Comparison of ENCODE assay signal across 11 mouse cellular contexts in the genomic region with DNA sequence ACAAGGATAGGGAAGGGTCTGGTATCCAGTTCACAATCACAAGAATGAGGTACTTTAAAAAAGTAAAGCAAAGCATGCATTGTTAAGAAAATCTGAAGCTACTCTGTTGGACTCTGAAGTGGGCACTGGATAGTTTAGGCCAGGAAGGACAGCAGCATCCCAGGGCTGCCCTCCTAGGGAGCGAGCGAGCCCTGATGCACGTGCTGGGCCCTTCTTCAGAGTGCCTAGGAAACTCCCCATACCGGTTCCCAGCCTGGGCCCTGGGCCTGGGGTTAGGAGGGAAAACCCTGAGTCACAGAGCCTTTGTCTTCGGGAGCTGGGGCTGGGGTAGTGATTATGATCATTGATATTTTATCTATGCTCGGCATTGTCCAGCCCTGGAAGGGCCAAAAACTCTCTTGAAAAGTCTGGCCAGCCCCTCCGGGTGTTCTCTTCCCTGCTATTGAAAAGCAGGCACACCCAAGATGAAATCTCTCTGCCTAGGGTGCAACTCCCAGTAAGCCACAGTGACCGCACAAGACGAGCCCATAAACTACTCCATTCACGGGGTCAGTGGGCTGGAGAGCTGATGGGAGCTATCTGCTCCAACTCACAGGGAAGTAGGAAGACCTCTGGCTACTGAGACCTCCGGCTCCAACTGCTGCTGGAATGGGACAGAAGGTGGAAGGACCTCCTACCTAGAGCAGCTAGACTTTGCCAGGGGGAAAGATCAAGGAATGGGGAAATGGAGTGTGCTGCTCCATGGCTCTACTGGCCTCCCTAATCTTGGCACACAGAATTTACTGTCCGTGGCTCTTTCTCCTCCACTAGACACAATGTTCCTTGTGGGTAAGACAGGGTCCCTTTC. TPM values are rescaled to one million over a fixed set of nuclear protein-coding genes. Genes with fewer than 3 reads are reported as not detected.
A peak's percentile ranks its signal among the peaks of the same experiment; 100 is the strongest.
DNase-seq lines count a peak whose midpoint lies in the region; ATAC-seq and TF ChIP-seq lines count a peak whose summit lies in the region.
"Had no signal": no experiment of that assay in that cellular context is flagged by ENCODE, and none has a peak within 500 bp of the region (broad histone marks: within the 10 kb centered on the region; RNA-seq: fewer than 3 reads in every experiment).

No protein-coding gene starts in this region.

- intact Hi-C loops in left cerebral cortex, adult 2 months (cut with DNase I), result no loop called here
- intact Hi-C loops in left cerebral cortex, postnatal 4 days (cut with DNase I), result no loop called here

- peaks cover 99% of the 10 kb centered on the region for H3K4me1 ChIP-seq in liver, embryonic 13.5 days (replicated peaks)

- 46% methylated on average over 12 of the region's 12 CpGs for WGBS in liver, embryonic 13.5 days (ENCODE audit: insufficient replicate concordance)

- no peak for TF ChIP-seq CTCF in left cerebral cortex, adult 2 months (IDR thresholded peaks at IDR 0.05)

- H3K27ac ChIP-seq in left cerebral cortex, adult 2 months, result peak overlapping the region; percentile 50
- peak overlapping the region; percentile 94 for H3K27ac ChIP-seq in liver, embryonic 13.5 days
- H3K27ac ChIP-seq: heart, embryonic 13.5 days had no signal

- H3K4me3 ChIP-seq in left cerebral cortex, adult 2 months, result no peak overlapping the region
- H3K4me3 ChIP-seq in liver, embryonic 13.5 days (replicated peaks), result peak overlapping the region; percentile 47
- H3K4me3 ChIP-seq: heart, embryonic 13.5 days; neural tube, embryonic 13.5 days had no signal

- DNase-seq in CD4-positive, CD25-positive, alpha-beta regulatory T cell, adult 2 months (ENCODE audit: low read depth, low spot score), result peak; percentile 27
- DNase-seq in left cerebral cortex, adult 2 months (ENCODE audit: extremely low spot score in 1 of 2, low spot score in 2 of 2), result no peak
- no peak for DNase-seq in left cerebral cortex, postnatal 4 days
- DNase-seq in liver, embryonic 13.5 days, result no peak
- no peak for DNase-seq in embryo, embryonic 11 days
- DNase-seq in T-cell, adult 2 months (ENCODE audit: low spot score), result no peak
- DNase-seq: adrenal gland, adult 2 months had no signal

- H3K9ac ChIP-seq in liver, embryonic 13.5 days, result peak overlapping the region; percentile 72
- H3K9ac ChIP-seq: heart, embryonic 13.5 days; neural tube, embryonic 13.5 days had no signal

- peaks cover 69% of the 10 kb centered on the region for H3K36me3 ChIP-seq in liver, embryonic 13.5 days

- peak overlapping the region; percentile 70 for H3K4me2 ChIP-seq in liver, embryonic 13.5 days
- H3K4me2 ChIP-seq: heart, embryonic 13.5 days; neural tube, embryonic 13.5 days had no signal

- H3K27me3 ChIP-seq in liver, embryonic 13.5 days, result no peaks in the 10 kb centered on the region
- H3K27me3 ChIP-seq: heart, embryonic 13.5 days; neural tube, embryonic 13.5 days had no signal

- no peaks in the 10 kb centered on the region for H3K9me3 ChIP-seq in liver, embryonic 13.5 days (replicated peaks)
- H3K9me3 ChIP-seq: heart, embryonic 13.5 days; neural tube, embryonic 13.5 days had no signal

- no peak for ATAC-seq in CD4-positive, CD25-positive, alpha-beta regulatory T cell, adult 4 months
- 0 out of 2 replicates have a peak, but pooled peaks have one; percentile 32 for ATAC-seq in erythroid progenitor cell, adult 5-6 weeks (replicated peaks; ENCODE audit: low FRiP score, poor library complexity, severe bottlenecking)
- ATAC-seq in liver, embryonic 13.5 days (ENCODE audit: low read depth), result 0 out of 2 replicates have a peak, but pooled peaks have one; percentile 16

RNA-seq across cellular contexts. Expression of gene Fam53b, which starts 45.0 kb away (rescaled TPM):
- polyA plus RNA-seq in CD4-positive, CD25-positive, alpha-beta regulatory T cell, adult 4 months (2017; shearing (Covaris generic)), result 100 to 1,000 TPM in 1 of 2 experiments, 10 to 100 TPM in 1; 73.4 to 102 TPM
- 10 to 100 TPM; 57.1 to 75.2 TPM for total RNA-seq in left cerebral cortex, adult 2 months (2021)
- total RNA-seq in left cerebral cortex, postnatal 4 days (2021), result 10 to 100 TPM; 13.4 to 13.8 TPM
- total RNA-seq in erythroid progenitor cell, adult 5-6 weeks (2015; ENCODE audit: low replicate concordance), result 241 and 246 TPM in 2 replicates
- total RNA-seq in erythroid progenitor cell, adult 5-6 weeks (2017; ENCODE audit: low replicate concordance), result 163 and 208 TPM in 2 replicates
- 19.1 and 21.4 TPM in 2 replicates for polyA plus RNA-seq in liver, embryonic 13.5 days (2015; fragmentation: Nextera tagmentation; extraction: Ambion mirVana)
